Mouse (Mus musculus) lung, adult 2 months (tissue): ENCODE measurements around the gene Ryr2.

ENCODE experiments used
- CTCF ChIP-seq: fragments of 200-500 bp; IDR thresholded peaks from 2 replicates; pipeline ENCODE4 v1.5.1; 2011; ENCODE audit warnings: mild to moderate bottlenecking, low read length, control low read depth; ENCODE audit not compliant: insufficient read depth
- POLR2A ChIP-seq: fragments of 200-500 bp; IDR thresholded peaks from 2 replicates; pipeline ENCODE4 v1.6.1; 2011; ENCODE audit warnings: low read depth, mild to moderate bottlenecking, control low read depth, low read length, borderline replicate concordance; ENCODE audit errors: extremely low read depth

DNA sequence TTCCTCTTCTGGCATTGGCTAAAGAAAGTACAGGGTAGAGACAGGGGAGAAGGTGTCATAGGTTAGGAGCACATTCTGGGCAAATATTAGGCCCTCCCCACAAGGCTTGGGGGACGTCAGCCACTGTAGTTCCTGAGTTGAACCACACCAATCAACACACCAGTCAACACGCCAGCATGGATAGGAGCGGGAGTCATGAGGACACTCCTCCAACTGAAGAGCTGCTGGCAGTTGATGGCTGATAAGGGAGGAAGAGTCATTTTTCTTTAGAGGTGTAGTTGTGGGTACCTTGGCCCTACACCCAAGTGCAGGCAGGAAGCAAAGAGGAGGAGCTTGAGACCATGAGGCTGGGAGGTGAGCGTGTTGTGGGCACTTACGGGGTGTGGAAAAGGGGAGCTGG is 13.6 kb downstream of the Ryr2 start:
- no peak for TF ChIP-seq POLR2A
- TF ChIP-seq CTCF: no peak
